Mouse (Mus musculus) forebrain, embryonic 14.5 days (tissue): Measurements from ENCODE around the gene F7. TPM values are rescaled to one million over a fixed set of nuclear protein-coding genes. Genes with fewer than 3 reads are reported as not detected.

Source experiments
- ATAC-seq: fragments of 200-750 bp; cut with Nextera tagmentation; 2 replicates; pipeline ENCODE4 v1.8.0; 2017; ENCODE audit warnings: mild to moderate bottlenecking, moderate library complexity
- DNase-seq: peaks from one replicate; pipeline ENCODE4 v3.0.0-alpha.2; 2015; ENCODE audit warnings: low spot score
- H3K27ac ChIP-seq: fragments of 300-500 bp; sonication (generic); 2 replicates; pipeline ENCODE4 v1.5.1; 2014; ENCODE audit warnings: low read depth, mild to moderate bottlenecking, control low read depth, low read length, moderate library complexity
- H3K27me3 ChIP-seq: fragments of 300-500 bp; sonication (generic); replicated peaks from 2 replicates; pipeline ENCODE4 v1.6.1; 2014; ENCODE audit warnings: low read length, control low read depth, mixed read lengths; ENCODE audit not compliant: control insufficient read depth, insufficient read depth
- H3K36me3 ChIP-seq: fragments of 300-500 bp; sonication (generic); 2 replicates; pipeline ENCODE4 v1.6.1; 2014; ENCODE audit warnings: low read length, control low read depth; ENCODE audit not compliant: control insufficient read depth, insufficient read depth
- H3K4me1 ChIP-seq: fragments of 300-500 bp; sonication (generic); 2 replicates; pipeline ENCODE4 v1.6.1; 2014; ENCODE audit warnings: antibody characterized with exemption, low read length, control low read depth; ENCODE audit not compliant: control insufficient read depth, insufficient read depth
- H3K4me2 ChIP-seq: fragments of 300-500 bp; sonication (generic); 2 replicates; pipeline ENCODE4 v1.6.1; 2014; ENCODE audit warnings: mild to moderate bottlenecking, control low read depth, low read length
- H3K4me3 ChIP-seq: fragments of 300-500 bp; sonication (generic); 2 replicates; pipeline ENCODE4 v1.5.1; 2014; ENCODE audit warnings: low read depth, low read length, control low read depth
- H3K9ac ChIP-seq: fragments of 300-500 bp; sonication (generic); 2 replicates; pipeline ENCODE4 v1.6.1; 2014; ENCODE audit warnings: mild to moderate bottlenecking, low read length, control low read depth, moderate library complexity
- H3K9me3 ChIP-seq: fragments of 300-500 bp; sonication (generic); replicated peaks from 2 replicates; pipeline ENCODE4 v1.6.1; 2016; ENCODE audit warnings: low read length, control low read depth, mixed read lengths; ENCODE audit not compliant: control insufficient read depth
- WGBS: fragments of 180-500 bp; shearing (Covaris S2); extraction: QIAGEN DNeasy Blood & Tissue Kit; methylation state at CpG from one replicate; pipeline ENCODE4 v1.1.7; 2014; 5-methylcytosine and 5-hydroxymethylcytosine counted together
- polyA plus RNA-seq: library from polyadenylated mRNA; unstranded; fragments of >200 nt; fragmentation: Nextera tagmentation; extraction: Ambion mirVana; gene quantifications from 2 replicates; pipeline ENCODE4 v1.2.1, GENCODE M21; 2014

Gene F7
- polyA plus RNA-seq, 1 experiment from 2014 or later: not detected

GRCm38 (mm10) chr8:12985259-12985658 is 40.6 kb upstream of the F7 start:
- no peak for DNase-seq
- no peak overlapping the region for H3K4me2 ChIP-seq
- WGBS: 94% methylated on average over 13 of the region's 13 CpGs
- no peak overlapping the region for H3K27ac ChIP-seq
- ATAC-seq: no peak
- no peaks in the 10 kb centered on the region for H3K27me3 ChIP-seq
- H3K4me3 ChIP-seq: no peak overlapping the region
- no peaks in the 10 kb centered on the region for H3K4me1 ChIP-seq
- H3K9me3 ChIP-seq: no peaks in the 10 kb centered on the region
- H3K9ac ChIP-seq: no peak overlapping the region
- peaks cover 45% of the 10 kb centered on the region for H3K36me3 ChIP-seq

GRCm38 (mm10) chr8:12987571-12987970 is 38.3 kb upstream of the F7 start:
- ATAC-seq: no peak
- Histone ChIP-seq H3K9ac (no peak overlapping the region), H3K4me3 (no peak overlapping the region), H3K27ac (no peak overlapping the region), H3K36me3 (peaks cover 51% of the 10 kb centered on the region), H3K27me3 (no peaks in the 10 kb centered on the region), H3K4me1 (no peaks in the 10 kb centered on the region), H3K9me3 (no peaks in the 10 kb centered on the region), H3K4me2 (no peak overlapping the region)
- DNase-seq: no peak
- WGBS: 83% methylated on average over 8 of the region's 8 CpGs

DNA sequence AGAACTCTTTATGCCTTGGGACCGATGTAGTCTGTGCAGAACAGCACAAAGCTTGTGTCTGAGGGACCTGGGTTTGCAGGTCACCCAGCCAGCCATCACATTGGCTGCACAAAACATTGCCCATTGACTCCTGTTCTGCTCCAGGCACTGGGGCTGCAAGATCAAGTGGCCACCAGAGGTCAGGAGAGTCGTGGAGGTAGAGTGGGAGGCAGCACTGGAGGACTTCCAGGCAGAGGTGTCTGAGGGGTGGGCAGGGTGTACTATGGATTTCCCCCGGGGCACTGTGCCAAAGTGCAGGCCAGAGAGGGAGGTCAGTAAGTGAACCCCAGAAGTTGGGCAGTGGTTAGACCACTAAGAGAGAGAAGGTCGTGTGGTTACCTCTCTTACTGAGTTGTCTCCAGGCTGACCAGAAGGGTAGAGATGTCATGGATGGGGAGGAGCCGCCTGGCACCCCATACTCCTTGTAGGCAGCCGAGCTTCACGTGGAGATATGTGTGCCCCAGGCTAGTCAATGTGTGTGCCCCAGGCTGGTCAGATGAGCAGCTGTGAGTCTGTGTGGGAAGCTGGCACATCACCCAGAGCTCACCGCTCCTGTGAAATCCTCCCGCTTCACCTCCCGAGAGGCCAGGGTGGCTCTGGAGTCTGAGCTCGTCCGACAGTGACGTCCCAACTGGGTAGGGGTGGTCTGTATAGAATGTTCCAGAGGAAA is 37.0 kb upstream of the F7 start:
- Histone ChIP-seq H3K9ac (no peak overlapping the region), H3K36me3 (peaks cover 55% of the 10 kb centered on the region), H3K9me3 (no peaks in the 10 kb centered on the region), H3K27ac (no peak overlapping the region), H3K4me1 (no peaks in the 10 kb centered on the region), H3K4me2 (no peak overlapping the region), H3K27me3 (no peaks in the 10 kb centered on the region), H3K4me3 (no peak overlapping the region)
- DNase-seq (no peak), ATAC-seq (no peak)
- 83% methylated on average over 13 of the region's 13 CpGs for WGBS

DNA sequence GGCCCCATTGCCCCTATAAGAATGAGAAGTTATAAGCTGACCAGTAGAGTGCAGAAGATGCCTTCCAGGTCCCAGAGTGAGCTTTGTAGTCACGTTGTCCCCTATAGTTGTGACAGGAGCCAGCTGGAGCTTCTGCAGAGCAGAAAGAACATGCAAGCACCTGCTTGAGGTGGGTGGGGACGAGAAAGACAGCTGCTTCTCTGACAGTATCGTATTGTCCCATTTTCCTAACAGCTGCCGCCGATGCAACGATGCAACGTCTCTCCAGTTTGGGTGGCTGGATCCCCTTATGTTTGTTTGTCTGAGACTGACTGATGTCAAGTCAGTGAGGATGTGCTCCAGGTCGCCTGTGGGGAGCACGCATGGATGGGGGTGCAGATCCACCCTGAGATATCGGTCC is 34.4 kb upstream of the F7 start:
- no peak overlapping the region for H3K27ac ChIP-seq
- no peaks in the 10 kb centered on the region for H3K4me1 ChIP-seq
- H3K4me2 ChIP-seq: no peak overlapping the region
- no peak overlapping the region for H3K4me3 ChIP-seq
- WGBS: 89% methylated on average over 10 of the region's 10 CpGs
- DNase-seq: no peak
- no peaks in the 10 kb centered on the region for H3K9me3 ChIP-seq
- peaks cover 49% of the 10 kb centered on the region for H3K36me3 ChIP-seq
- no peaks in the 10 kb centered on the region for H3K27me3 ChIP-seq
- no peak for ATAC-seq
- H3K9ac ChIP-seq: no peak overlapping the region

GRCm38 (mm10) chr8:12994468-12994867 is 31.4 kb upstream of the F7 start:
- H3K9ac ChIP-seq: no peak overlapping the region
- no peaks in the 10 kb centered on the region for H3K27me3 ChIP-seq
- peaks cover 58% of the 10 kb centered on the region for H3K36me3 ChIP-seq
- ATAC-seq (no peak), DNase-seq (no peak)
- 84% methylated on average over 5 of the region's 5 CpGs for WGBS
- H3K27ac ChIP-seq: no peak overlapping the region
- H3K4me2 ChIP-seq: no peak overlapping the region
- no peak overlapping the region for H3K4me3 ChIP-seq
- no peaks in the 10 kb centered on the region for H3K9me3 ChIP-seq
- no peaks in the 10 kb centered on the region for H3K4me1 ChIP-seq

GRCm38 (mm10) chr8:12995481-12995880 is 30.4 kb upstream of the F7 start:
- H3K27ac ChIP-seq: no peak overlapping the region
- no peaks in the 10 kb centered on the region for H3K4me1 ChIP-seq
- no peak overlapping the region for H3K9ac ChIP-seq
- whole genome bisulfite sequencing: 62% methylated on average over 5 of the region's 5 CpGs
- no peaks in the 10 kb centered on the region for H3K27me3 ChIP-seq
- H3K4me2 ChIP-seq: no peak overlapping the region
- ATAC-seq: no peak
- peak; percentile 53 for DNase-seq
- H3K4me3 ChIP-seq: no peak overlapping the region
- peaks cover 62% of the 10 kb centered on the region for H3K36me3 ChIP-seq
- H3K9me3 ChIP-seq: no peaks in the 10 kb centered on the region

- Histone ChIP-seq H3K9ac (no peak overlapping the region), H3K9me3 (no peaks in the 10 kb centered on the region), H3K4me3 (no peak overlapping the region), H3K27ac (no peak overlapping the region), H3K27me3 (no peaks in the 10 kb centered on the region), H3K4me2 (no peak overlapping the region), H3K4me1 (no peaks in the 10 kb centered on the region), H3K36me3 (peaks cover 68% of the 10 kb centered on the region)
- WGBS: 78% methylated on average over 8 of the region's 8 CpGs
- ATAC-seq (no peak), DNase-seq (no peak)
Observed at GRCm38 (mm10) chr8:12996831-12997275, 29.0 kb upstream of the F7 start.

GRCm38 (mm10) chr8:12998331-12998730 is 27.5 kb upstream of the F7 start:
- H3K9ac ChIP-seq: no peak overlapping the region
- ATAC-seq: no peak
- H3K27ac ChIP-seq: no peak overlapping the region
- no peak overlapping the region for H3K4me3 ChIP-seq
- peaks cover 82% of the 10 kb centered on the region for H3K36me3 ChIP-seq
- no peak for DNase-seq
- no peaks in the 10 kb centered on the region for H3K9me3 ChIP-seq
- H3K27me3 ChIP-seq: no peaks in the 10 kb centered on the region
- H3K4me2 ChIP-seq: no peak overlapping the region
- H3K4me1 ChIP-seq: no peaks in the 10 kb centered on the region
- WGBS: 86% methylated on average over 8 of the region's 8 CpGs

GRCm38 (mm10) chr8:12999793-13000192 is 26.0 kb upstream of the F7 start:
- H3K4me2 ChIP-seq: no peak overlapping the region
- no peak overlapping the region for H3K4me3 ChIP-seq
- DNase-seq: peak; percentile 21
- ATAC-seq: no peak
- no peaks in the 10 kb centered on the region for H3K4me1 ChIP-seq
- H3K9me3 ChIP-seq: no peaks in the 10 kb centered on the region
- no peak overlapping the region for H3K9ac ChIP-seq
- H3K36me3 ChIP-seq: peaks cover 83% of the 10 kb centered on the region
- no peaks in the 10 kb centered on the region for H3K27me3 ChIP-seq
- no peak overlapping the region for H3K27ac ChIP-seq
- 69% methylated on average over 9 of the region's 9 CpGs for WGBS
